Mouse (Mus musculus): Measurements from ENCODE around the gene Ghrh.
A peak's percentile ranks its signal among the peaks of the same experiment; 100 is the strongest.
"Not testable (repeated sequence)": the region's sequence is repeated elsewhere in the genome, so short reads cannot be mapped to it uniquely, and the experiment has no call there.

Gene Ghrh

GRCm38 (mm10) chr2:157347361-157348159 is at the start of gene Ghrh:
Gene Ghrh (minus strand): TSS chr2:157347506.
- DNase-seq: peak; percentile 71

- no peak for DNase-seq
Measured at GRCm38 (mm10) chr2:157395960-157396359, 48.7 kb upstream of the Ghrh start.

GRCm38 (mm10) chr2:157395371-157395770 is 48.1 kb upstream of the Ghrh start:
- DNase-seq: no peak

GRCm38 (mm10) chr2:157394868-157395267 is 47.6 kb upstream of the Ghrh start:
- DNase-seq: peak; percentile 64

GRCm38 (mm10) chr2:157393549-157393948 is 46.2 kb upstream of the Ghrh start:
- DNase-seq: no peak

GRCm38 (mm10) chr2:157392331-157392730 is 45.0 kb upstream of the Ghrh start:
- DNase-seq: no peak

GRCm38 (mm10) chr2:157389591-157389921 is 42.2 kb upstream of the Ghrh start:
- no peak for DNase-seq

- DNase-seq: not testable (repeated sequence)
Measured at GRCm38 (mm10) chr2:157388901-157389590, 41.7 kb upstream of the Ghrh start.

- no peak for DNase-seq
Measured at GRCm38 (mm10) chr2:157384836-157385235, 37.5 kb upstream of the Ghrh start.

- DNase-seq: no peak
Measured at GRCm38 (mm10) chr2:157376995-157377394, 29.7 kb upstream of the Ghrh start.

- DNase-seq: no peak
Measured at GRCm38 (mm10) chr2:157375794-157376757, 28.8 kb upstream of the Ghrh start.

- no peak for DNase-seq
Measured at GRCm38 (mm10) chr2:157375051-157375450, 27.7 kb upstream of the Ghrh start.

- DNase-seq: peak; percentile 75
Measured at GRCm38 (mm10) chr2:157373681-157374080, 26.4 kb upstream of the Ghrh start.

- peak; percentile 71 for DNase-seq
Measured at GRCm38 (mm10) chr2:157371696-157372095, 24.4 kb upstream of the Ghrh start.

- no peak for DNase-seq
Measured at GRCm38 (mm10) chr2:157367991-157368390, 20.7 kb upstream of the Ghrh start.

GRCm38 (mm10) chr2:157367184-157367893 is 20.0 kb upstream of the Ghrh start, which contains the start of gene Manbal:
Gene Manbal (plus strand): TSS chr2:157367594.
- DNase-seq: peak; percentile 96

GRCm38 (mm10) chr2:157366762-157367161 is 19.5 kb upstream of the Ghrh start:
- DNase-seq: no peak

GRCm38 (mm10) chr2:157363031-157363430 is 15.7 kb upstream of the Ghrh start:
- no peak for DNase-seq

GRCm38 (mm10) chr2:157360028-157360427 is 12.7 kb upstream of the Ghrh start:
- DNase-seq: no peak

- no peak for DNase-seq
Measured at GRCm38 (mm10) chr2:157354106-157354505, 6.8 kb upstream of the Ghrh start.

- DNase-seq: no peak
Measured at GRCm38 (mm10) chr2:157353183-157353582, 5.9 kb upstream of the Ghrh start.

- no peak for DNase-seq
Measured at GRCm38 (mm10) chr2:157349121-157349778, 1.9 kb upstream of the Ghrh start.

Measured in lung, postnatal 10 days (tissue).